Mouse (Mus musculus) spleen, adult 10 weeks (tissue): ENCODE results near the gene Actr1a. TPM values are rescaled to one million over a fixed set of nuclear protein-coding genes. Genes with fewer than 3 reads are reported as not detected.

Experiments used
- polyA plus RNA-seq: library from polyadenylated mRNA; stranded (reverse); fragments of 350-450 nt; fragmentation: Illumina TruSeq; extraction: RNeasy Lipid Tissue Mini Kit (QIAGEN cat#74804); gene quantifications from one replicate; pipeline ENCODE4 v1.2.3, GENCODE M21; 2015; ENCODE audit warnings: low replicate concordance; ENCODE audit not compliant: insufficient read depth

The Actr1a gene
- polyA plus RNA-seq = 78.5 TPM

GRCm38 (mm10) chr19:46395109-46396009, at the start of gene Actr1a:
TSS of gene Actr1a (minus strand) at chr19:46395748.

GRCm38 (mm10) chr19:46396686-46397435, 1.3 kb upstream of the Actr1a start, which contains the start of gene Sufu:
TSS of gene Sufu (plus strand) at chr19:46396896.

GRCm38 (mm10) chr19:46350168-46350932, 45.2 kb downstream of the Actr1a start, which contains the start of gene 2310034G01Rik:
TSS of gene 2310034G01Rik (minus strand) at chr19:46350302.

GRCm38 (mm10) chr19:46338331-46338936, 57.1 kb downstream of the Actr1a start, which contains the start of gene Cuedc2:
TSS of gene Cuedc2 (minus strand) at chr19:46338702.

DNA sequence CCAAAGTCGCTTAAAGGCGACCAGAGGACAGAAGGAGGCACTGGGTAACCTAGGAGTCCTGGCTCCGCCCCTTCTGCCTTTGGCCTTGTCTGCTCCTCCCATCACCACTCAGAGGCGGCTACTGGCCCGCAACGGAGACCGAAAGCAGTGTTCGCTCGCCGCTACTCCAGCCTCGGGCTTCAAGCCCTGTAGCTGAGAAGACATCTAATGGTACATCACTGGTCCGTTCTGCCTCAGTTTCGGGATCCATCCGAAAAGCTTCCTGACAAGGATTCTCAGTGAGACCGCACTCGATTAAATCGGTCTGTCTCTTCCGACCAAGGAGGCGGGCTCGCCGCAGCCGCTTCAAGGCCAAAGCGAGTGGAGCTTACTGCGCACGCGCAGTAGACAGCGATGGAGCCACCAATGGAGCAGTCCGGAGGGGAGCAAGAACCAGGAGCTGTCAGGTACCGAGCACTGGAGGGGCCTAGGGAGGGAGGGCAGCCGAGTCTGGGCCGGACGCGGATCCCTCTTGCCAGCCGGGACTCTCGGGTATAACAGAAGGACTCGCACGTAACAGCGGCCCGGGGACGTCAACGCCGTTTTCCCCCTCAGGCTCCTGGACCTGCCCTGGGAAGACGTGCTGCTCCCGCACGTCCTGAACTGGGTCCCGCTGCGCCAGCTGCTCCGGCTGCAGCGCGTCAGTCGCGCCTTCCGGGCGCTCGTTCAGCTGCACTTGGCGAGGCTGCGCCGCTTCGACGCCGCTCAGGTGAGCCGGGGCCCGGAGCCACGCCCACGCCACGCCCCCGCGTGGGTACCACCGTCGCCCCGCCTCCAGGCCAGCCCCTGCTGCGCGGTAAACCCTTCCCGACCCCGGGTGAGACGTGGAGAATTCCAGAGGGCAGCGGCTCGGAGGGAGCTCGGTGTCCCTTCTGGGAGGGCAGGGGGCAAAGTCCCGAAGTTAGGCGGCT, 67.2 kb downstream of the Actr1a start, which contains the start of gene Fbxl15:
Gene Fbxl15, plus strand, starts transcription at position 104 of the 950 bp plus-strand sequence.

Other genes with a start within 250 kb of the Actr1a start
- gene Pitx3, start 247.4 kb downstream of the Actr1a start, polyA plus RNA-seq = not detected
- gene Gbf1, start 243.2 kb downstream of the Actr1a start, polyA plus RNA-seq = 39.1 TPM
- gene Nfkb2, start 91.4 kb downstream of the Actr1a start, polyA plus RNA-seq = 42.9 TPM
- 0.83 TPM for gene Psd, start 68.6 kb downstream of the Actr1a start, polyA plus RNA-seq
- gene Fbxl15, start 67.6 kb downstream of the Actr1a start, polyA plus RNA-seq = 0.83 TPM
- gene Cuedc2, start 57.0 kb downstream of the Actr1a start, polyA plus RNA-seq = 38.1 TPM
- 0.54 TPM for gene Mfsd13a, start 54.6 kb downstream of the Actr1a start, polyA plus RNA-seq
- gene 2310034G01Rik, start 45.4 kb downstream of the Actr1a start, polyA plus RNA-seq = 0.40 TPM
- 18.2 TPM for gene Sufu, start 1.1 kb upstream of the Actr1a start, polyA plus RNA-seq
- 13.0 TPM for gene Trim8, start 106.0 kb upstream of the Actr1a start, polyA plus RNA-seq
- 25.3 TPM for gene Arl3, start 177.4 kb upstream of the Actr1a start, polyA plus RNA-seq
- gene Sfxn2, start 177.6 kb upstream of the Actr1a start, polyA plus RNA-seq = 15.1 TPM
- 35.8 TPM for gene Wbp1l, start 203.3 kb upstream of the Actr1a start, polyA plus RNA-seq